Mouse (Mus musculus): ENCODE measurements at regions not wholly inside any gene's neighbourhood (a gene's known extent, or its start where the extent isn't known, plus 50 kb on each side); places are given as distances from the start of the nearest gene placed in this dataset.

DNA sequence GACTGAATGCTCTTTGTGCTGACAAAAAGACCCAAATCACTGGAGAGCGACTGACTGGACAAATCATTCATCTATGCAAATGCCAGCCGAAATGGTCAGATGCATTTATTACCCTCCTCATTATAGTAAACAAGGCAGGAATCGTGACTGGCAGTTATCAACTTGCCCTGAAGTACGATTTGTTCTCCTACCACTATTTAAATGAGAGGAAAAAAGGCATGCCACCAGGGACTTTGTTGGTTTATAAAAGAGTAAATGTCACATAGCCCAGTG, 55.5 kb upstream of the Fbxl4 start:
- DNase-seq, result no peak

- DNase-seq, result no peak
Measured at GRCm38 (mm10) chr4:22302262-22302661, 55.1 kb upstream of the Fbxl4 start.
